Mouse (Mus musculus): ENCODE data around the gene Fosl1. TPM values are rescaled to one million over a fixed set of nuclear protein-coding genes. Genes with fewer than 3 reads are reported as not detected.

Fosl1 gene
- polyA plus RNA-seq, 2 experiments: 0.06 TPM; not detected in 1

- no peak for TF ChIP-seq POLR2A (IDR thresholded peaks at IDR 0.05; ENCODE audit: borderline replicate concordance, extremely low read depth, insufficient read depth, insufficient read length)
- no peak for ATAC-seq (ENCODE audit: low FRiP score, low read depth)
- WGBS: 88% methylated on average over 9 of the region's 9 CpGs
These were observed 15.9 kb downstream of the Fosl1 start for GRCm38 (mm10) chr19:5463212-5463611.

DNA sequence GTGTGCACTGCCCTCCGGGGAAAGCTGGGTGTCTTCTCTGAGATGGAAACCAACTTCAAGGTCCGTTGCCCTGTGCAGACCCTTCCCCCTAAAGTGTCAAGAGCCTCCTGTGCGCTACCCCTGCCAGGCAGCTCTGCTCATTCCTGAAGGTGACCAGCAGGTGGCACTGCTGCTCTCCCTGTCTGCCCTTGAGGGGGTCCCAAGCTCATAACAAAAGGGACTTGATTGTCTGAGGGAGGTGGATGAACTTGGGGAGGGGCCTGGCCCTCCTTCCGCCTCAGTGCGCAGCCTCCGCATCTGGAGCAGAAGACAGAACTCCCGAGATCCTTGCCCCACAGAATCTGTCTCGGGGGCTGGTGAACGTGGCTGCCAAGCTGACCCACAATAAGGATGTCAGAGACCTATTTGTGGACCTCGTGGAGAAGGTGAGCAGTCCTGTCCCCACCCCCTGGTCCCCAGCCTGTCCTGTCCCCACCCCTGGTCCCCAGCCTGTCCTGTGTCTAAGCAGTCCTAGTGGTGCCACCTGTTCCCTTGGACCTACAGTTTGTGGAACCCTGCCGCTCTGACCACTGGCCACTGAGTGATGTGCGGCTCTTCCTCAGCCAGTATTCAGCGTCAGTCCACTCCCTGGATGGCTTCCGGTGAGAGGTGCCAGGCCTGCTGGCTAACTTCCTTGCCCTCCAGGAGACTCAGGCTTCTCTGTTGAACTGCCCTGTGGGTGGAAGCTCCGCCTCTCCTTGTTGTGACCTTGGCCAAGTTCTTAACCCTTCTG, 16.6 kb downstream of the Fosl1 start:
- H3K4me2 ChIP-seq (replicated peaks; ENCODE audit: low read depth, low read length, severe bottlenecking): peak overlapping the region; percentile 39
- H3K27ac ChIP-seq (replicated peaks; ENCODE audit: low read depth, low read length): no peak overlapping the region
- peak overlapping the region; percentile 45 for H3K9ac ChIP-seq (ENCODE audit: low read depth, low read length, severe bottlenecking)
- peaks cover 67% of the 10 kb centered on the region for H3K36me3 ChIP-seq (ENCODE audit: control insufficient read depth, insufficient read depth, low read length)
- H3K4me3 ChIP-seq (replicated peaks; ENCODE audit: low read length): peak overlapping the region; percentile 18
- WGBS: 45% methylated on average over 15 of the region's 15 CpGs
- ATAC-seq (ENCODE audit: low FRiP score, low read depth) (peak; percentile 41; the same call in 1 of the 2 replicates), DNase-seq (ENCODE audit: low spot score) (peak; percentile 80)
- no peaks in the 10 kb centered on the region for H3K9me3 ChIP-seq (ENCODE audit: control insufficient read depth, low read length)
- H3K4me1 ChIP-seq (ENCODE audit: control insufficient read depth, insufficient read depth, low read length): peaks cover 12% of the 10 kb centered on the region
- no peaks in the 10 kb centered on the region for H3K27me3 ChIP-seq (ENCODE audit: control insufficient read depth, insufficient read depth, low read length)
- TF ChIP-seq POLR2A (IDR thresholded peaks at IDR 0.05; ENCODE audit: borderline replicate concordance, extremely low read depth, insufficient read depth, insufficient read length): no peak

More at GRCm38 (mm10) chr19:5463212-5463611, 15.9 kb downstream of the Fosl1 start:
- peaks cover 12% of the 10 kb centered on the region for H3K4me1 ChIP-seq (ENCODE audit: control insufficient read depth, insufficient read depth, low read length)
- no peak overlapping the region for H3K4me3 ChIP-seq (replicated peaks; ENCODE audit: low read length)
- H3K36me3 ChIP-seq (ENCODE audit: control insufficient read depth, insufficient read depth, low read length): peaks cover 65% of the 10 kb centered on the region
- no peak overlapping the region for H3K9ac ChIP-seq (ENCODE audit: low read depth, low read length, severe bottlenecking)
- H3K9me3 ChIP-seq (ENCODE audit: control insufficient read depth, low read length): no peaks in the 10 kb centered on the region
- H3K4me2 ChIP-seq (replicated peaks; ENCODE audit: low read depth, low read length, severe bottlenecking): no peak overlapping the region
- no peaks in the 10 kb centered on the region for H3K27me3 ChIP-seq (ENCODE audit: control insufficient read depth, insufficient read depth, low read length)
- H3K27ac ChIP-seq (replicated peaks; ENCODE audit: low read depth, low read length): no peak overlapping the region
- no peak for DNase-seq (ENCODE audit: low spot score)

- ATAC-seq (ENCODE audit: low FRiP score, low read depth): no peak
- peaks cover 67% of the 10 kb centered on the region for H3K36me3 ChIP-seq (ENCODE audit: control insufficient read depth, insufficient read depth, low read length)
- no peak overlapping the region for H3K4me2 ChIP-seq (replicated peaks; ENCODE audit: low read depth, low read length, severe bottlenecking)
- no peak overlapping the region for H3K4me3 ChIP-seq (replicated peaks; ENCODE audit: low read length)
- DNase-seq (ENCODE audit: low spot score): no peak
- WGBS: 96% methylated on average over 8 of the region's 8 CpGs
- peaks cover 8% of the 10 kb centered on the region for H3K4me1 ChIP-seq (ENCODE audit: control insufficient read depth, insufficient read depth, low read length)
- H3K9ac ChIP-seq (ENCODE audit: low read depth, low read length, severe bottlenecking): no peak overlapping the region
- no peak for TF ChIP-seq POLR2A (IDR thresholded peaks at IDR 0.05; ENCODE audit: borderline replicate concordance, extremely low read depth, insufficient read depth, insufficient read length)
- no peak overlapping the region for H3K27ac ChIP-seq (replicated peaks; ENCODE audit: low read depth, low read length)
- no peaks in the 10 kb centered on the region for H3K9me3 ChIP-seq (ENCODE audit: control insufficient read depth, low read length)
- H3K27me3 ChIP-seq (ENCODE audit: control insufficient read depth, insufficient read depth, low read length): no peaks in the 10 kb centered on the region
These were observed 17.7 kb downstream of the Fosl1 start for GRCm38 (mm10) chr19:5465037-5465436.

- DNase-seq (ENCODE audit: low spot score) (no peak), ATAC-seq (ENCODE audit: low FRiP score, low read depth) (no peak)
- no peak overlapping the region for H3K4me2 ChIP-seq (replicated peaks; ENCODE audit: low read depth, low read length, severe bottlenecking)
- H3K4me3 ChIP-seq (replicated peaks; ENCODE audit: low read length): no peak overlapping the region
- peaks cover 61% of the 10 kb centered on the region for H3K36me3 ChIP-seq (ENCODE audit: control insufficient read depth, insufficient read depth, low read length)
- H3K27ac ChIP-seq (replicated peaks; ENCODE audit: low read depth, low read length): no peak overlapping the region
- no peak overlapping the region for H3K9ac ChIP-seq (ENCODE audit: low read depth, low read length, severe bottlenecking)
- WGBS: 91% methylated on average over 6 of the region's 6 CpGs
- TF ChIP-seq POLR2A (IDR thresholded peaks at IDR 0.05; ENCODE audit: borderline replicate concordance, extremely low read depth, insufficient read depth, insufficient read length): no peak
- no peaks in the 10 kb centered on the region; the same call in 1 of the 2 replicates for H3K4me1 ChIP-seq (ENCODE audit: control insufficient read depth, insufficient read depth, low read length)
- no peaks in the 10 kb centered on the region for H3K27me3 ChIP-seq (ENCODE audit: control insufficient read depth, insufficient read depth, low read length)
- no peaks in the 10 kb centered on the region for H3K9me3 ChIP-seq (ENCODE audit: control insufficient read depth, low read length)
These were observed 19.7 kb downstream of the Fosl1 start for GRCm38 (mm10) chr19:5466916-5467500.

DNA sequence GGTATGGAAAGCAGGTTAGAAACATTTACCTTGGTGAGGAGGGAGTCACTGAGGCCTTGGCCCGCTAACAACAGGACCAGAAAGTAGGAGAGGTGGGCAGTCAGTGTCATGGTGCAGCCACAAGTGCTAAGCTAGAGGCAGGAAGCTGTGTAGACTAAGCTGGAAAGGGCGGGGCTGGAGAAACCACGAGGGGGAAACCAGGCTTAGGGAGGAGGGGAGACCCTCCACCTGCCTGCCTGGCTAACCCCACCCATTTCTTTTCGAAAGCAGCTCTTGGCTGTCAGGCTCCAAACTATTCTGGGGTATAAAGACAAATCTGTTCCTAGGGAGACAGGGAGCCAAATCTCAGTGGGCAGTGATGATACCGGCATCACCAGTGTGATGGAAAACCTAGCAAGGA, 21.0 kb downstream of the Fosl1 start, which contains the start of gene Ctsw:
Gene Ctsw (minus strand): TSS at position 134 of the 400 bp plus-strand sequence.
- no peak for DNase-seq (ENCODE audit: low spot score)
- H3K27ac ChIP-seq (replicated peaks; ENCODE audit: low read depth, low read length): no peak within 1 kb of the TSS
- TF ChIP-seq POLR2A (IDR thresholded peaks at IDR 0.05; ENCODE audit: borderline replicate concordance, extremely low read depth, insufficient read depth, insufficient read length): no peak
- no peak within 1 kb of the TSS for H3K4me2 ChIP-seq (replicated peaks; ENCODE audit: low read depth, low read length, severe bottlenecking)
- H3K36me3 ChIP-seq (ENCODE audit: control insufficient read depth, insufficient read depth, low read length): peaks cover 49% of the 10 kb centered on the region
- WGBS: 53% methylated on average over 5 of the region's 5 CpGs
- no peak for ATAC-seq (ENCODE audit: low FRiP score, low read depth)
- no peak within 1 kb of the TSS for H3K4me3 ChIP-seq (replicated peaks; ENCODE audit: low read length)
- no peaks in the 10 kb centered on the region for H3K27me3 ChIP-seq (ENCODE audit: control insufficient read depth, insufficient read depth, low read length)
- no peak within 1 kb of the TSS for H3K9ac ChIP-seq (ENCODE audit: low read depth, low read length, severe bottlenecking)
- no peaks in the 10 kb centered on the region for H3K9me3 ChIP-seq (ENCODE audit: control insufficient read depth, low read length)
- no peaks in the 10 kb centered on the region; the same call in 1 of the 2 replicates for H3K4me1 ChIP-seq (ENCODE audit: control insufficient read depth, insufficient read depth, low read length)
